In genomic region chr2:130628424-130628823, GRCm38 (mm10) we compare ENCODE assay signal across 1 mouse cellular context.
TF ChIP-seq lines count a peak whose summit lies in the region.

No protein-coding gene starts in this region.

TF ChIP-seq in CH12.LX, 34 proteins besides CTCF, POLR2A, EP300 and RAD21:
- no peak for TF ChIP-seq MAZ (IDR thresholded peaks at IDR 0.05; ENCODE audit: low read depth, low read length)
- no peak for TF ChIP-seq TBP (conservative IDR thresholded peaks at IDR 0.05; ENCODE audit: low read depth, low read length)
- no peak for TF ChIP-seq USF1 (IDR thresholded peaks at IDR 0.05; ENCODE audit: low read depth, low read length)
- TF ChIP-seq SIN3A (IDR thresholded peaks at IDR 0.05; ENCODE audit: low read length) = no peak
- no peak for TF ChIP-seq ZC3H11A (IDR thresholded peaks at IDR 0.05; ENCODE audit: low read depth, low read length)
- TF ChIP-seq NELFE (IDR thresholded peaks at IDR 0.05; ENCODE audit: low read depth, low read length) = no peak
- TF ChIP-seq NRF1 (IDR thresholded peaks at IDR 0.05; ENCODE audit: low read depth, low read length) = no peak
- no peak for TF ChIP-seq RCOR1 (conservative IDR thresholded peaks at IDR 0.05; ENCODE audit: low read depth, low read length)
